Mouse (Mus musculus): Measurements from ENCODE around the gene Ssx2ip. TPM values are rescaled to one million over a fixed set of nuclear protein-coding genes. Genes with fewer than 3 reads are reported as not detected.

The Ssx2ip gene
- total RNA-seq, 1 experiment: 18.4 TPM

GRCm38 (mm10) chr3:146370553-146371095, 33.8 kb upstream of the Ssx2ip start:
- Histone ChIP-seq H3K27ac (ENCODE audit: insufficient read depth, low read depth, low read length, poor library complexity, severe bottlenecking) (no peak overlapping the region), H3K9ac (ENCODE audit: insufficient read depth, low read depth, low read length, poor library complexity, severe bottlenecking) (no peak overlapping the region), H3K9me3 (ENCODE audit: control insufficient read depth, insufficient read depth, low read depth, low read length) (no peaks in the 10 kb centered on the region), H3K4me1 (ENCODE audit: control insufficient read depth in 2 of 2, insufficient read depth in 2 of 2, low read length in 2 of 2, poor library complexity in 1 of 2) (no peaks in the 10 kb centered on the region), H3K4me3 (ENCODE audit: insufficient read depth in 1 of 2, low read depth in 1 of 2, low read length in 2 of 2, poor library complexity in 1 of 2, severe bottlenecking in 1 of 2) (no peak overlapping the region), H3K36me3 (ENCODE audit: control insufficient read depth, insufficient read depth, low read length, poor library complexity, severe bottlenecking) (no peaks in the 10 kb centered on the region)
- DNase-seq (ENCODE audit: low read depth, low spot score): no peak
- in situ Hi-C loops (cut with MboI; ENCODE audit: low sequenced_read_pairs in 2 of 2, unreplicated experiment in 2 of 2): no loop called here
- TF ChIP-seq ZC3H11A (IDR thresholded peaks at IDR 0.05; ENCODE audit: borderline replicate concordance, low read depth, low read length): no peak
- TF ChIP-seq ZNF384 (IDR thresholded peaks at IDR 0.05; ENCODE audit: low read depth, low read length): no peak
- TF ChIP-seq MAFK (IDR thresholded peaks at IDR 0.05; ENCODE audit: insufficient read depth, low read depth, low read length): no peak
- TF ChIP-seq CHD2 (IDR thresholded peaks at IDR 0.05; ENCODE audit: low read depth, low read length): no peak
- no peak for TF ChIP-seq HCFC1 (IDR thresholded peaks at IDR 0.05; ENCODE audit: borderline replicate concordance, insufficient read depth, low read length)

- Histone ChIP-seq H3K27ac (ENCODE audit: insufficient read depth, low read depth, low read length, poor library complexity, severe bottlenecking) (no peak overlapping the region), H3K4me1 (ENCODE audit: control insufficient read depth in 2 of 2, insufficient read depth in 2 of 2, low read length in 2 of 2, poor library complexity in 1 of 2) (no peaks in the 10 kb centered on the region), H3K4me3 (ENCODE audit: insufficient read depth in 1 of 2, low read depth in 1 of 2, low read length in 2 of 2, poor library complexity in 1 of 2, severe bottlenecking in 1 of 2) (no peak overlapping the region), H3K36me3 (ENCODE audit: control insufficient read depth, insufficient read depth, low read length, poor library complexity, severe bottlenecking) (no peaks in the 10 kb centered on the region), H3K9me3 (ENCODE audit: control insufficient read depth, insufficient read depth, low read depth, low read length) (no peaks in the 10 kb centered on the region), H3K9ac (ENCODE audit: insufficient read depth, low read depth, low read length, poor library complexity, severe bottlenecking) (no peak overlapping the region)
- no peak for TF ChIP-seq ZNF384 (IDR thresholded peaks at IDR 0.05; ENCODE audit: low read depth, low read length)
- no peak for TF ChIP-seq ZC3H11A (IDR thresholded peaks at IDR 0.05; ENCODE audit: borderline replicate concordance, low read depth, low read length)
- no peak for TF ChIP-seq MAFK (IDR thresholded peaks at IDR 0.05; ENCODE audit: insufficient read depth, low read depth, low read length)
- TF ChIP-seq CHD2 (IDR thresholded peaks at IDR 0.05; ENCODE audit: low read depth, low read length): no peak
- no peak for TF ChIP-seq HCFC1 (IDR thresholded peaks at IDR 0.05; ENCODE audit: borderline replicate concordance, insufficient read depth, low read length)
- no peak for DNase-seq (ENCODE audit: low read depth, low spot score)
- in situ Hi-C loops (cut with MboI; ENCODE audit: low sequenced_read_pairs in 2 of 2, unreplicated experiment in 2 of 2): no loop called here
These were observed 33.2 kb upstream of the Ssx2ip start for GRCm38 (mm10) chr3:146371201-146371600.

DNA sequence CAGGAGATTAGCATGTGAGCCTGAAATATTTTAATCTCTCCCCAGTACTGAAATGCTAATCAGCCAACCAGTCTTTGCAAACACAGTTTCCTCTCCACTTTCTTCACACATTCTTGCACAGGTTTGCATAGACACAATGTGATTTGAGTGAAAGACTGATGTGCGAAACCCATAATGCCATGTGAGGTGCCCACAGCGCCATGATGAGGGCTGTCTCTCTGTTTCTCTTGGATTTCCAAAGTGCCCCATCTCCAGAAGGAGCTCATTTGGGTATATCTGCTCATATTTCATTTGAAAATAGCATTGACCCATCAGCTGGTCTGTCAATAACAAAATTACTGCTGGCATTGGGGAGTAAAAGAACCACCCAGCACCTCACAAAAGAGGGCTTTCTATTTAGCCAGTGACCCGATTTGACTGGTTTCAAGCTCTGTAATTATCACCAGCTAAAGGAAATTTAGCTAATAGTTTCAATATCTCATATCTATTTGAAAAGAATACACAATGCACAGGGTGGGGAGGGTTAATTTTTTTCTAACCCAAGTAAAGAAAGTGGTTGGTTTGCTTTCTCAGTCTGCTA, 29.8 kb upstream of the Ssx2ip start:
- TF ChIP-seq MAFK (IDR thresholded peaks at IDR 0.05; ENCODE audit: insufficient read depth, low read depth, low read length) (no peak), ZNF384 (IDR thresholded peaks at IDR 0.05; ENCODE audit: low read depth, low read length) (no peak), HCFC1 (IDR thresholded peaks at IDR 0.05; ENCODE audit: borderline replicate concordance, insufficient read depth, low read length) (no peak), ZC3H11A (IDR thresholded peaks at IDR 0.05; ENCODE audit: borderline replicate concordance, low read depth, low read length) (no peak), CHD2 (IDR thresholded peaks at IDR 0.05; ENCODE audit: low read depth, low read length) (no peak)
- no peak for DNase-seq (ENCODE audit: low read depth, low spot score)
- Histone ChIP-seq H3K4me3 (ENCODE audit: insufficient read depth in 1 of 2, low read depth in 1 of 2, low read length in 2 of 2, poor library complexity in 1 of 2, severe bottlenecking in 1 of 2) (no peak overlapping the region), H3K36me3 (ENCODE audit: control insufficient read depth, insufficient read depth, low read length, poor library complexity, severe bottlenecking) (no peaks in the 10 kb centered on the region), H3K27ac (ENCODE audit: insufficient read depth, low read depth, low read length, poor library complexity, severe bottlenecking) (no peak overlapping the region), H3K9ac (ENCODE audit: insufficient read depth, low read depth, low read length, poor library complexity, severe bottlenecking) (no peak overlapping the region), H3K4me1 (ENCODE audit: control insufficient read depth in 2 of 2, insufficient read depth in 2 of 2, low read length in 2 of 2, poor library complexity in 1 of 2) (peaks cover 0 to 3% of the 10 kb centered on the region in 2 experiments; a peak in 1 of 4 replicates), H3K9me3 (ENCODE audit: control insufficient read depth, insufficient read depth, low read depth, low read length) (no peaks in the 10 kb centered on the region)
- in situ Hi-C loops (cut with MboI; ENCODE audit: low sequenced_read_pairs in 2 of 2, unreplicated experiment in 2 of 2): no loop called here

GRCm38 (mm10) chr3:146375224-146375657, 29.2 kb upstream of the Ssx2ip start:
- Histone ChIP-seq H3K27ac (ENCODE audit: insufficient read depth, low read depth, low read length, poor library complexity, severe bottlenecking) (no peak overlapping the region), H3K9me3 (ENCODE audit: control insufficient read depth, insufficient read depth, low read depth, low read length) (no peaks in the 10 kb centered on the region), H3K36me3 (ENCODE audit: control insufficient read depth, insufficient read depth, low read length, poor library complexity, severe bottlenecking) (no peaks in the 10 kb centered on the region), H3K4me3 (ENCODE audit: insufficient read depth in 1 of 2, low read depth in 1 of 2, low read length in 2 of 2, poor library complexity in 1 of 2, severe bottlenecking in 1 of 2) (no peak overlapping the region), H3K4me1 (ENCODE audit: control insufficient read depth in 2 of 2, insufficient read depth in 2 of 2, low read length in 2 of 2, poor library complexity in 1 of 2) (peaks cover 0 to 3% of the 10 kb centered on the region in 2 experiments; a peak in 1 of 4 replicates), H3K9ac (ENCODE audit: insufficient read depth, low read depth, low read length, poor library complexity, severe bottlenecking) (no peak overlapping the region)
- TF ChIP-seq ZNF384 (IDR thresholded peaks at IDR 0.05; ENCODE audit: low read depth, low read length): no peak
- TF ChIP-seq CHD2 (IDR thresholded peaks at IDR 0.05; ENCODE audit: low read depth, low read length): no peak
- TF ChIP-seq HCFC1 (IDR thresholded peaks at IDR 0.05; ENCODE audit: borderline replicate concordance, insufficient read depth, low read length): no peak
- no peak for TF ChIP-seq MAFK (IDR thresholded peaks at IDR 0.05; ENCODE audit: insufficient read depth, low read depth, low read length)
- TF ChIP-seq ZC3H11A (IDR thresholded peaks at IDR 0.05; ENCODE audit: borderline replicate concordance, low read depth, low read length): no peak
- no peak for DNase-seq (ENCODE audit: low read depth, low spot score)
- in situ Hi-C loops (cut with MboI; ENCODE audit: low sequenced_read_pairs in 2 of 2, unreplicated experiment in 2 of 2): no loop called here

Measured in ES-E14 (cell line).